12 mouse cellular contexts compared by ENCODE assay signal in the genomic region with DNA sequence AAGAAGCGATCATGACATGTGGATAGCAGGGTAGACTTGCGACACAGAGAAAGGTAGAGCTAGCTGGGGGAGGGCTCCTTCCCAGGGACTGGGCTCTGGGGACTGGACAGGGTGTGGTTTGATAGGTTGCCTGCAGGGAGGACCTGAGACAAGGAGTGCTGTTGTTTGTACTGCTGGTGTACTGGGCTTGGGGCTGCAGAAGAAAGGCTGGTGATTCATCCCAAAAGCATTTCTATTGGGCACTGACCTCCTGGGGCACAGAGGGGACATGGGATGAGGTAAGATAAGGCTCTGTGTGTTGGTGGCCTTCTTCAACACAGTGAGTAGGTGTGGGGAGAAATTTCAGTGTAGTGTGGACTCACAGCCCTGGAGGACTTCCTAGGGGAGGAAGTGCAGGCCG. TPM values are rescaled to one million over a fixed set of nuclear protein-coding genes. Genes with fewer than 3 reads are reported as not detected.
A peak's percentile ranks its signal among the peaks of the same experiment; 100 is the strongest.
DNase-seq lines count a peak whose midpoint lies in the region; ATAC-seq lines count a peak whose summit lies in the region.
"Had no signal": no experiment of that assay in that cellular context is flagged by ENCODE, and none has a peak within 500 bp of the region (broad histone marks: within the 10 kb centered on the region; RNA-seq: fewer than 3 reads in every experiment).

No protein-coding gene starts in this region.

- peak overlapping the region; percentile 3; the same call in 1 of the 2 replicates for H3K27ac ChIP-seq in heart, embryonic 12.5 days (ENCODE audit: poor library complexity, severe bottlenecking)
- H3K27ac ChIP-seq in lung, embryonic 15.5 days: peak overlapping the region; percentile 66
- peak overlapping the region; percentile 62 for H3K27ac ChIP-seq in limb, embryonic 12.5 days
- H3K27ac ChIP-seq: hindbrain, embryonic 14.5 days had no signal

- H3K4me3 ChIP-seq in heart, embryonic 12.5 days: no peak overlapping the region
- no peak overlapping the region for H3K4me3 ChIP-seq in lung, embryonic 15.5 days
- no peak overlapping the region for H3K4me3 ChIP-seq in limb, embryonic 12.5 days (replicated peaks)

- no peaks in the 10 kb centered on the region for H3K27me3 ChIP-seq in heart, embryonic 12.5 days (replicated peaks)
- H3K27me3 ChIP-seq in lung, embryonic 15.5 days: no peaks in the 10 kb centered on the region
- no peaks in the 10 kb centered on the region for H3K27me3 ChIP-seq in limb, embryonic 12.5 days

- intact Hi-C loops in heart, postnatal 10 days (cut with DNase I): no loop called here

- no peaks in the 10 kb centered on the region for H3K9me3 ChIP-seq in heart, embryonic 12.5 days (replicated peaks)
- H3K9me3 ChIP-seq in lung, embryonic 15.5 days: no peaks in the 10 kb centered on the region
- no peaks in the 10 kb centered on the region for H3K9me3 ChIP-seq in limb, embryonic 12.5 days

- no peak overlapping the region for H3K9ac ChIP-seq in heart, embryonic 12.5 days
- no peak overlapping the region for H3K9ac ChIP-seq in lung, embryonic 15.5 days
- H3K9ac ChIP-seq in limb, embryonic 12.5 days (replicated peaks): no peak overlapping the region
- H3K9ac ChIP-seq: hindbrain, embryonic 14.5 days had no signal

- 0 out of 2 replicates have a peak overlapping the region, but pooled peaks have one; percentile 5 for H3K4me2 ChIP-seq in heart, embryonic 12.5 days
- no peak overlapping the region for H3K4me2 ChIP-seq in lung, embryonic 15.5 days
- H3K4me2 ChIP-seq in limb, embryonic 12.5 days: no peak overlapping the region
- H3K4me2 ChIP-seq: hindbrain, embryonic 14.5 days had no signal

- DNase-seq in heart, postnatal 10 days: no peak
- no peak for DNase-seq in lung, postnatal 10 days
- DNase-seq in Muller cell, postnatal 12 days (ENCODE audit: inconsistent ontology term): peak; percentile 82
- no peak for DNase-seq in cerebellum, postnatal 4 days (ENCODE audit: low spot score in 2 of 2)
- DNase-seq: gastrocnemius, postnatal 36 days; kidney, adult 9 months; retina, postnatal 1 day had no signal

- peaks cover 91% of the 10 kb centered on the region for H3K4me1 ChIP-seq in heart, embryonic 12.5 days (replicated peaks)
- H3K4me1 ChIP-seq in lung, embryonic 15.5 days: peaks cover 73% of the 10 kb centered on the region
- H3K4me1 ChIP-seq in limb, embryonic 12.5 days (replicated peaks): peaks cover 95% of the 10 kb centered on the region

- peak; percentile 23; the same call in 1 of the 2 replicates for ATAC-seq in heart, embryonic 12.5 days (ENCODE audit: insufficient number of reproducible peaks, low FRiP score)
- ATAC-seq in lung, embryonic 15.5 days (ENCODE audit: borderline replicate concordance, extremely low read depth, low FRiP score, low TSS enrichment): no peak; the same call in 1 of the 2 replicates
- no peak for ATAC-seq in limb, embryonic 12.5 days (ENCODE audit: insufficient number of reproducible peaks, insufficient read depth, low FRiP score, low TSS enrichment, low read depth)
- no peak for ATAC-seq in erythroblast, adult 5-6 weeks (replicated peaks; ENCODE audit: low FRiP score, poor library complexity, severe bottlenecking)

- 22% methylated on average over 3 of the region's 3 CpGs for WGBS in heart, embryonic 12.5 days
- 34% methylated on average over 3 of the region's 3 CpGs for WGBS in lung, embryonic 15.5 days
- WGBS in limb, embryonic 12.5 days: 50% methylated on average over 3 of the region's 3 CpGs

- H3K36me3 ChIP-seq in heart, embryonic 12.5 days: no peaks in the 10 kb centered on the region
- no peaks in the 10 kb centered on the region for H3K36me3 ChIP-seq in lung, embryonic 15.5 days
- no peaks in the 10 kb centered on the region for H3K36me3 ChIP-seq in limb, embryonic 12.5 days

RNA-seq across cellular contexts. Expression of gene Igsf3, which starts 29.2 kb away (rescaled TPM):
- polyA plus RNA-seq in heart, embryonic 12.5 days (2016; fragmentation: Nextera tagmentation; extraction: Ambion mirVana): 46.6 and 46.8 TPM in 2 replicates
- total RNA-seq in heart, postnatal 10 days (2021): 10 to 100 TPM; 21.6 to 24.9 TPM
- polyA plus RNA-seq in lung, embryonic 15.5 days (2015; fragmentation: Nextera tagmentation; extraction: Ambion mirVana): 40.7 and 41.3 TPM in 2 replicates
- polyA plus RNA-seq in limb, embryonic 12.5 days (2016; fragmentation: Nextera tagmentation; extraction: Ambion mirVana): 95.2 and 104 TPM in 2 replicates
- total RNA-seq in erythroblast, adult 5-6 weeks (2015; ENCODE audit: low replicate concordance): 0.84 and 0.96 TPM in 2 replicates
- total RNA-seq in erythroblast, adult 5-6 weeks (2017; ENCODE audit: low replicate concordance): 1.4 and 2.8 TPM in 2 replicates

Comparison
In these comparisons a context has a peak if more than half of its experiments do, and no peak if none do; other contexts are left out.
1. H3K27ac ChIP-seq: peak in every context shown above with its lines; median percentile 66 in lung, embryonic 15.5 days; 62 in limb, embryonic 12.5 days; 3 in heart, embryonic 12.5 days.